Mouse (Mus musculus): ENCODE results near the gene Cavin1. TPM values are rescaled to one million over a fixed set of nuclear protein-coding genes. Genes with fewer than 3 reads are reported as not detected.
A peak's percentile ranks its signal among the peaks of the same experiment; 100 is the strongest.

Gene Cavin1
- polyA plus RNA-seq, 3 experiments from 2014 or later, result 0.09 to 0.26 TPM; not detected in 1

GRCm38 (mm10) chr11:100912401-100913155, 58.1 kb downstream of the Cavin1 start:
- peak; percentile 83 for ATAC-seq

DNA sequence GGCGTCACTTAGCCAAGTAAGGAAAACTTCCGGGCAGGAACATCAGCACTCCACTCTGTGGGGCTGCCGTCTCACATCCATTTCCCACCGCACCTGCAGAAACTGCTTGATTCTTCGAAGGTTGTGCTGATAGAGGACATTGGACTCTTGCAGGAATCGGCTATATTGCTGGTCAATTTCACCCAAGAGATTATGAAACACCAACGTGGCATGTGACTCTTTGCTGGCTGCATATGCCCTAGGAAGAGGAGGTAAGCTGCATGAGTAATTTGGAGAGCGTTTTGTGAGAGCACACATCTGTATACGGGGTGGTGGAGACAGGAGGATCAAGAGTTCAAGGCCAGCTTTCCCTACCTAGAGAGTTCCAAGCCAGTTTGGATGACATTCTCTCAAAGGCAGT, 62.1 kb downstream of the Cavin1 start:
- no peak for ATAC-seq

GRCm38 (mm10) chr11:100908112-100908511, 62.6 kb downstream of the Cavin1 start:
- no peak for ATAC-seq

GRCm38 (mm10) chr11:100906885-100907284, 63.8 kb downstream of the Cavin1 start:
- ATAC-seq, result no peak

Other genes starting within 250 kb of the Cavin1 start
- 10 to 100 TPM; 24.7 to 54.7 (median 48.7) TPM for gene Rab5c, start 232.7 kb downstream of the Cavin1 start, polyA plus RNA-seq (2017; shearing (Covaris generic))
- under 1 TPM in 1 of 3 experiments, not detected in 2; 0.47 TPM for gene Kcnh4, start 210.9 kb downstream of the Cavin1 start, polyA plus RNA-seq (2017; shearing (Covaris generic))
- gene Hcrt, start 208.0 kb downstream of the Cavin1 start, polyA plus RNA-seq (2017; shearing (Covaris generic)), result not detected
- 1 to 10 TPM; 1.7 to 2.6 (median 2.1) TPM for gene Ghdc, start 199.9 kb downstream of the Cavin1 start, polyA plus RNA-seq (2017; shearing (Covaris generic))
- gene Stat5b, start 120.2 kb downstream of the Cavin1 start, polyA plus RNA-seq (2017; shearing (Covaris generic)), result 10 to 100 TPM; 25.2 to 40.4 (median 33.7) TPM
- gene Stat5a, start 111.5 kb downstream of the Cavin1 start, polyA plus RNA-seq (2017; shearing (Covaris generic)), result 10 to 100 TPM; 31.2 to 34.1 (median 31.3) TPM
- 100 to 1,000 TPM in 1 of 3 experiments, 10 to 100 TPM in 2; 79.3 to 111 (median 99.2) TPM for gene Stat3, start 31.3 kb downstream of the Cavin1 start, polyA plus RNA-seq (2017; shearing (Covaris generic))
- 1 to 10 TPM; 1.3 to 7.7 (median 6.8) TPM for gene Atp6v0a1, start 38.6 kb upstream of the Cavin1 start, polyA plus RNA-seq (2017; shearing (Covaris generic))
- 1 to 10 TPM; 4.4 to 7.3 (median 5.7) TPM for gene Naglu, start 99.1 kb upstream of the Cavin1 start, polyA plus RNA-seq (2017; shearing (Covaris generic))
- under 1 TPM in 1 of 3 experiments, not detected in 2; 0.26 TPM for gene Hsd17b1, start 107.5 kb upstream of the Cavin1 start, polyA plus RNA-seq (2017; shearing (Covaris generic))
- 10 to 100 TPM; 16.5 to 21.0 (median 18.2) TPM for gene Coasy, start 111.7 kb upstream of the Cavin1 start, polyA plus RNA-seq (2017; shearing (Covaris generic))
- gene Mlx, start 116.4 kb upstream of the Cavin1 start, polyA plus RNA-seq (2017; shearing (Covaris generic)), result 10 to 100 TPM; 61.9 to 74.3 (median 66.5) TPM
- gene Psmc3ip, start 124.5 kb upstream of the Cavin1 start, polyA plus RNA-seq (2017; shearing (Covaris generic)), result 10 to 100 TPM in 1 of 3 experiments, 1 to 10 TPM in 2; 7.7 to 19.7 (median 10.0) TPM
- gene Retreg3, start 149.0 kb upstream of the Cavin1 start, polyA plus RNA-seq (2017; shearing (Covaris generic)), result 10 to 100 TPM; 15.1 to 26.8 (median 21.4) TPM
- 10 to 100 TPM; 24.7 to 32.4 (median 24.7) TPM for gene Tubg1, start 149.1 kb upstream of the Cavin1 start, polyA plus RNA-seq (2017; shearing (Covaris generic))
- gene Tubg2, start 185.0 kb upstream of the Cavin1 start, polyA plus RNA-seq (2017; shearing (Covaris generic)), result 1 to 10 TPM; 1.2 to 1.8 (median 1.5) TPM
- under 1 TPM in 2 of 3 experiments, not detected in 1; 0.09 to 0.15 TPM for gene Cntnap1, start 199.6 kb upstream of the Cavin1 start, polyA plus RNA-seq (2017; shearing (Covaris generic))
- not detected for gene Plekhh3, start 200.5 kb upstream of the Cavin1 start, polyA plus RNA-seq (2017; shearing (Covaris generic))
- gene Ccr10, start 204.6 kb upstream of the Cavin1 start, polyA plus RNA-seq (2017; shearing (Covaris generic)), result under 1 TPM in 2 of 3 experiments, not detected in 1; 0.33 to 0.55 TPM

Data from inflammation-experienced regulatory T-cells, adult 6 months (primary cell).